Mouse (Mus musculus): ENCODE results near the gene Pbx1. TPM values are rescaled to one million over a fixed set of nuclear protein-coding genes. Genes with fewer than 3 reads are reported as not detected.
A peak's percentile ranks its signal among the peaks of the same experiment; 100 is the strongest.

The Pbx1 gene
- total RNA-seq, 2 experiments from 2014 or later: 16.9 to 29.3 TPM

DNA sequence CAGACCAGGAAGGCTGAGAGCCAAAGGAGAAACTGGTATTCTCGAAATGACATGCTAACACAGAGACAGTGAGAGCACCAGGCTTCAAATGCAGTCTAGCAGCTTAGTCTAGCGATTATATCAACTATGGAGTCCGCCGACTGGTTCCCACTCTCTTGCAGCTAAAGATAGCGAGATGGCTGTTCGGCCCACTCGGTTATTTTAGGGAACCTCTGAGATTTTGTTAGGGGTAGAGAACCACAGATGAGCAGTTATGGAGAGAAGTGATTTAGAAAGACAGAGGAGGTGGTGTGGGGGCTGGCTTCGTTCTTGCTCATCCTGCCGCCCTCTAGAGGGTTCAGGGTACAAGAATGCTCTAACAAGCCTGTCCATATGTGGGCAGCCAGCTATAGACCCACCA is 13.2 kb downstream of the Pbx1 start:
- no peak for DNase-seq
- TF ChIP-seq CTCF (IDR thresholded peaks at IDR 0.05): no peak
- Histone ChIP-seq H3K27ac (no peak overlapping the region), H3K4me3 (no peak overlapping the region)
- intact Hi-C loops (cut with DNase I): no loop called here

DNA sequence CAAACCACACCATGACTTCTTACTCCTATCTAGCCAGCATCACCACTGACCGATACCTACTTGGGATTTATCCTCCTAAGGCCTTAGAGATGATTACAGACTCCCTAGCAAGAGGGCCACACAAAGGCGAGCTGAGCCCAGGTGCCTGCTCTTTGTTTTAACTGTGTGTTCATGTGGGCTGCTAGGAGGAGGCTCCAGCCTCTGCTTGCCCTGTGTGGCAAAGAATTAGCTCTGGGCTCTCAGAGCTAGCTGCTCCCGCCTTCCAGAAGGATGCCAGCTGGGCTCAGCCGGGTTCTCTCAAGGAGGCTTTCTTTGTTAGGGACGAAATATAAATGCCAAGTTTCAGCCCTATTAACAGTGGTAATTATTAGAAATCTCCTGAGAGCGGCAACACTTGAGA is 14.4 kb downstream of the Pbx1 start:
- intact Hi-C loops (cut with DNase I): no loop called here
- DNase-seq: no peak
- TF ChIP-seq CTCF (IDR thresholded peaks at IDR 0.05): no peak
- Histone ChIP-seq H3K27ac (no peak overlapping the region), H3K4me3 (no peak overlapping the region)

DNA sequence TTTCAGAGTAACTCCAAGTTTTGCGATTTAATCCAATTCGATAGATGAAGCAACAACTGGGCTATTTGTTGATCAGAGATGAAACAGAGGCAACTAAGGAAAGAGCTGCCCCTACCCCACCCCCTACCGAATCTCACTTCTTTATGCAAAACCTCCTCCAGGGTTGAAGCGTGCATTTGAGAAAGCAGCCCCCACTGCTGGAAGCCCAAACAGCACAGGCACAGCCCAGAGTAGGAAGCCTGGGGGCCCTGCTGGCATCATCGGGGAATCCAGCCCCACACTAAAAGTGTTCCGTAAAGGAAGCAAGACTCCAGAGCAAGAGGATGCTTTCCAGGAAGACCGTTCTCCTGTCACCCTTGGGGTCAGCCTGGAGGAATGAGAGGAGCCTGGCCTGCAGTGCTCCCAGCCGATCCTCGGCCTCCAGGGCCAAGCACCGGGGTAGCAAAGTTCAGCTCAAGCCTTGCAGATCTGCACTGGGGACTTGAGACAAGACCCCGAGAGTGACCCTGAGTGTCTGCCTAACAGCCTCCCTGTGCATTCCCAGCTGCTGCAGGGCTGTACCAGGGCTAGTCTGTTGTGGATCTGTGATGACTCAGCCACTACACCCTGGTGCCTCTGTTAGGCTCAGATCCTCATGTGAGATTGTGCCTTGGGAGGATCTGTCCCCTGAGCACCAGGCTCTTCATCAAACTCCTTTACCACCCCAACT is 15.2 kb downstream of the Pbx1 start:
- no peak overlapping the region for H3K4me3 ChIP-seq
- intact Hi-C loops (cut with DNase I): no loop called here
- 0 out of 2 replicates have a peak overlapping the region, but pooled peaks have one; percentile 1 for H3K27ac ChIP-seq

DNA sequence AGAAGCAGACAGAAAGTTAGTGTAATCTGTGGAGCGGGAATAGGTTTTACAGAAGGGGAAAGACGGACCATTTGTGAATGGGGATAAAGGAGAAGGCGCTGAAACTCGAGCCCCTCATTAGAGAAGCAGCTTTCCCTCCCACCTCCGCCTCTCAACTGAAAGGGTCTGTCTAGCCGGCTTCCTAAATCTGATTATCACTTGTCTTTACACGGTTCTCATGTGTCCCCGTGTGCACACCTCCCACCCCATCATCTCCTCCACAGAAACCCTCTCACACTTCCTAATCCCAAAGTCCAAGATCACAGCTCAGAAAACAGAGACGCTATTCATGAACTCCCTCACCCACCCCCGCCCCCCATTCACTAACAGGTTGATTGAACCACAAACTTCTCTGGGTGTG is 21.5 kb downstream of the Pbx1 start:
- intact Hi-C loops (cut with DNase I): no loop called here
- no peak overlapping the region for H3K4me3 ChIP-seq
- no peak overlapping the region for H3K27ac ChIP-seq
- no peak for TF ChIP-seq CTCF (IDR thresholded peaks at IDR 0.05)
- no peak for DNase-seq

More for the DNA sequence above, 15.2 kb downstream of the Pbx1 start:
- no peak for DNase-seq
- TF ChIP-seq CTCF (IDR thresholded peaks at IDR 0.05): no peak

DNA sequence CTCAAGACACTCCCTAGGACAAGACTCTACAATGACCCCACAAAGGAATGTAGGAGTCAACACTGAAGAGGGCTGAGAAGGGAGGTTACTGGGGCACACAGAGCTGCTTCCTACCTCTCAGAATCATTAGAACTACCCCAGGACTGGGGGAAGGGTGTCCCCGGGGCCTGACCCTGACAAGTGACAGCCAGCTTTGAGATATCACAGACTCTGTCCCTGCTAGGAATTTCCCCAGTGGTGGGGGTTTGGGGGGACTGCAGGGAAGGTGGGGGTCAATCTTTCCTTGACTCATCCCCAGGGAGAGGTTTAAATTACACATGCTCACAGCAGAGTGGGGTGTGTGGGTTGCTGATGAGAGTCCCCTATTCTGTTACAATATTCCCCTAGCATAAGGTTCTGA is 22.0 kb downstream of the Pbx1 start:
- no peak overlapping the region for H3K27ac ChIP-seq
- intact Hi-C loops (cut with DNase I): no loop called here

DNA sequence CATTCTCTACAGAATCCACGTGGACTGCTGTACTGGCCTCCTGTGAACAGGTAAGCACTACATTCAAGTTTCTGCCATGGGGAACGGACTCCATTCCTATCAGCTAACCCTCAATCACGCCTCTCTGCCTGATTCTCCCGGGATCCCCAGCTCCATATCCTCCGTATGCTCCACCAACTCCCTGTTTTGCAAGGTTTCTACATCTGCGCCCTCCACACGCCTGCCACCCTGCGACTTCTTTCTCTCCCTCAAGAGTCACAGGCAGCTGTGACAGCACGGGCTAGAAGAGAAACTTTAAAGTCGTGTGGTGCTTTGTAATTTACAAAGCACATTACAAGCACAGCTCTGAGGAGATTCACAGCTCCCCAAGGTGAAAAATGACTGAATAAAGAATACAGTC is 23.3 kb downstream of the Pbx1 start:
- intact Hi-C loops (cut with DNase I): no loop called here
- TF ChIP-seq CTCF (IDR thresholded peaks at IDR 0.05): no peak
- DNase-seq: no peak
- H3K27ac ChIP-seq: no peak overlapping the region
- H3K4me3 ChIP-seq: no peak overlapping the region

More for the DNA sequence above, 22.0 kb downstream of the Pbx1 start:
- H3K4me3 ChIP-seq: no peak overlapping the region
- no peak for DNase-seq
- TF ChIP-seq CTCF (IDR thresholded peaks at IDR 0.05): no peak

DNA sequence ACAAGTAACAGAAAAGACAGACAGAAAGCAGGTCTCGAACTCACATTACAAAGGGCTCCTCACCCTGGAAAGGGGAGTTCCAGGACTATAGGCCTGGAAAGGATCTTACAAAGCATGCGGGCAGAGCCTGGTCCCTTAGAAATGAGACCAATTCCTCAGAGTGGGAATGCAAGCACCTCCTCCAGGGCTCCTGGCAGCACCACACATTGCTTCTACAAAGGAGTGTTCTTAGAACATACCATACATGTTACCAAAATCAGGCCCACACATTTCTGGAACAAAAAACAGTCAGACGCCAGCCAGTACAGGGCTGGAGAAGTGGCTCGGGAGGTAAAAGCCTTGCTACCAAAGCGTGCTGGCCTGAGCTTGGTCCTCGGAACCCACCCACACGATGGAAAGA is 24.1 kb downstream of the Pbx1 start:
- no peak for DNase-seq
- Histone ChIP-seq H3K27ac (no peak overlapping the region), H3K4me3 (no peak overlapping the region)
- no peak for TF ChIP-seq CTCF (IDR thresholded peaks at IDR 0.05)
- intact Hi-C loops (cut with DNase I): no loop called here

DNA sequence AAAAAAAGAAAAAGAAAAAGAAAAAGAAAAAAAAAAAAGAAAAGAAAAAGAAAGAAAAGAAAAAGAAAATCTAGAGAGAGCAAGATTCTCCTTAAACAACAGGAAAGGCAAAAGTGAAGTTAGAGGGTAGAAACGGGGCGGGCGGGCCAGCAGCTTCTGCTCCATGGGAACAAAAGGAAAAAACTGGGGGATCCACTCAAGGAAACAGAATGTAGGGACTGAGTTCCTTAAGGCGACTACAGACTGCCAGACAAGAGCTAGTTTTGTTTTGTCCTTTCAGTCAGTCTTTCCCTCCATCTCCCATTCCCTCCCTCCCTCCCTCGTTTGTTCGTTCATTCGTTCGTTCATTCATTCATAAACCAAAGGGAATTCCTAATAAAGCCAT is 25.8 kb downstream of the Pbx1 start:
- no peak for DNase-seq
- intact Hi-C loops (cut with DNase I): no loop called here
- H3K27ac ChIP-seq: no peak overlapping the region
- TF ChIP-seq CTCF (IDR thresholded peaks at IDR 0.05): no peak
- no peak overlapping the region for H3K4me3 ChIP-seq

DNA sequence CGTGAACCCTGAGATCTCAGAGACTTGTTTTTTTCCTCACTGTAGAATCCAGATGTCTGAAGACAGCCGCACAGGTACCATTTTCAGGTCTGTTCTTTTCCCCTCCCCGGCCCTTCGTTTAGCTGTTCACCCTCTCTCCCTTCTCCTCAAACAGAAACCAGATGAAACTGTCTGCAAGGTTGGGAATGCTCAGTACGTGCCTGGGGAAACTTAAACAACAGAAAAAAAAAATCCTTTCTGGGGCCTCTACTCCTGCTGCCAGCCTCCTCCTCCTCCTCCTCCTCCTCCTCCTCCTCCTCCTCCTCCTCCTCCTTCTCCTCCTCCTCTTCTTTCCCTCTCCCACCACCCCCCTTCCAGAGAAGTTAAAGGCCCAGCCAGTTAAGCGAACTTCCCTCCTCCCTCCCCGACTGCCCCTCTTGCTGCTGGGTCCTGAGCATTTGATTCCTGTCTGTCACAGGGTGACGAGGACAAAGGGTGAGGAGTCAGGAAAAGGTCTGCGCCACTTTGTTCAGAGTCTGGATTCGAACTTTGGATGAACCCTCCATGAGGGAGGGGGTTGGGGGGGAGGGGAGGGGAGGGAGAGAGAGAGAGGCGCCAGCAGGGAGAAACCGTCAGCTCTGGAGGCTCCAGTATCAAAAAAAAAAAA is 26.3 kb downstream of the Pbx1 start:
- intact Hi-C loops (cut with DNase I): no loop called here
- TF ChIP-seq CTCF (IDR thresholded peaks at IDR 0.05): no peak
- no peak overlapping the region for H3K4me3 ChIP-seq
- no peak for DNase-seq
- H3K27ac ChIP-seq: no peak overlapping the region

DNA sequence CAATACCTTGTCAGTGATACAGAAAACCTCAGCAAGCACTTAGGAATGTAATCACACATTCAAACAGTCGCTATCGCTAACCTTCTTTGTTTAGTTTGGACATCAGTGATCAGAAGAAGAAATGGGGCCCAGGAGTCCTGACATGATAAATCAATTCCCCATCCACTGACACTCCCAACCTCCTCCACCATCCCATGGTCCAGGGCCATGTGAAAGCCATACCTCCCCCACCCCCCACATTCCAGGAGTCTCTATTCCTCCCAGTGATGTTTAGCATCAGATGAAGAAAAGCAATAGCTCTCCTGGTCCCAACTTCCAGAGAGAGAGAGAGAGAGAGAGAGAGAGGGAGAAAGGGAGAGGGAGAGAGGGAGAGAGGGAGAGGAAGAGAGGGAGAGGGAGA is 28.5 kb downstream of the Pbx1 start:
- H3K4me3 ChIP-seq: no peak overlapping the region
- no peak for DNase-seq
- intact Hi-C loops (cut with DNase I): no loop called here
- no peak for TF ChIP-seq CTCF (IDR thresholded peaks at IDR 0.05)
- no peak overlapping the region for H3K27ac ChIP-seq

DNA sequence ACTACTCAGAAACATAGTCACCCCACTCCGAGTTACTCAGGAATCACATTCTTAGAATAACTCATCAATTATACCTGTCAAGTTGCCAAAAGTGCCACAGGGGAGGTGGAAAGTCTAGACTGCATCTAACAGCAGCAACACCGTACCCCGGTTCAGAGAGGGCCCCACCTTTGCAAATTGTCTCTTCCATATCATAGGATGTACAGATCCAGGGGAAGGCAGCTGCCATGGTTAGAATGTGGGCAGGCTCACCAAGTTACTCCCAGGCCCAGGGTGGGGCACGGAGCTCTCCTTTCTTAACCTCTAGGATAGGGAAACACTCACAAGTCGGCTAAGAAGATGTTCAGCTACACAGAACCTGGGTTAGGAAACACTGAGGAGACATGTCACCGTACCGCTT is 29.4 kb downstream of the Pbx1 start:
- no peak for TF ChIP-seq CTCF (IDR thresholded peaks at IDR 0.05)
- Histone ChIP-seq H3K27ac (no peak overlapping the region), H3K4me3 (no peak overlapping the region)
- no peak for DNase-seq
- intact Hi-C loops (cut with DNase I): no loop called here

DNA sequence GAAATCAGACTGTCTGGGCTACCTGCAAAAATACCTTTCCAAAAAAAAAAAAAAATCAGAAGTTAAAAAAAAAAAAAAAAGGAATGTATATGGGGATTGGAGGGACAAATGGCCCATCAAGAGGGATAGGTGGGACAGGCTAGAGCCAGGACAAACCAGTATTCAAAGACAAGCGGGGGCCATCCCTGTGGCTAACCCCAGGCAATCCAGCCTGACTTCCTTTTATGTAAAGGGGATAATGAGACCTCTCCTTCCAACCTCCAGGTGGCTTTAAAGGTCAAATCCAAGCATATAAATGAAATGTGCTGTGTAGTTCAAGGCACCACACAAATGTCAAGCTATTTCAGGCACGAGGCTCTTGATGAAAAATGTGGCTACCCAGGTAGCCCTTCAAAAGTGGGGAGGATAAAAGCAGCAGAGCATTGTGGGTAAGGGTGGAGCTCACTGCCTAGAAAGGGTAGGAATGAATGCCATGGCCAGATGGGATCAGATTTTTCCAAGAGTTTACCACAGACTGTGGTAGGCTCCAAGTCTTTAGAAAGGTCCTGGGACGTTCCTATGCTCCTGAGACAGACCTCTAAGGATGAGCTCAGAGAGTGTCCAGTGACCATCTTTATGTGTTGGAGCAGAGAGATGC is 36.4 kb downstream of the Pbx1 start:
- Histone ChIP-seq H3K27ac (peak overlapping the region; percentile 75), H3K4me3 (no peak overlapping the region)
- intact Hi-C loops (cut with DNase I): no loop called here
- no peak for DNase-seq
- TF ChIP-seq CTCF (IDR thresholded peaks at IDR 0.05): no peak

DNA sequence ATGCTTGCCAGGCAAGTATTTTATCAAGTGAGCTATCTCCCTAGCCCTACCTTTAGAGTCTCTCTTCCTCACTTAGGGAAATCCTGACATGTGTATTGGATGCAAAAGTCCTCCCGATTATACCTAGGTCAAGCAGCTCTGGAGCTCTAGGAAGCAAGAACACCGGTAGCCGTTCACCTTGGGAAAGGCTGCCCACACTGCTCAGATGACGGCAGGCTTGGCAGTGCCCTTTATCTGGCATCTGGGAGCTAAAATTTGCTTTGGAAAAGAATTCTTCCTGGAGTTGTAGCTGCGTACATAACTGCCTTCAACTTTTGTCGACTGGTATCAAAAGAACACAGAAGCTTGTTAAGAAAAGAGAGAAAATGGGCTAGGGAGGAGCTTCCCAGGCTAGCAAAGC is 37.5 kb downstream of the Pbx1 start:
- Histone ChIP-seq H3K4me3 (peak overlapping the region; percentile 33), H3K27ac (peak overlapping the region; percentile 75)
- no peak for TF ChIP-seq CTCF (IDR thresholded peaks at IDR 0.05)
- intact Hi-C loops (cut with DNase I): no loop called here
- peak; percentile 63 for DNase-seq

Measured in gastrocnemius, adult 2 months (tissue).